Mouse (Mus musculus) ZHBTc4 (cell line): Measurements from ENCODE around the gene Wdr25.

ENCODE experiments used
- DNase-seq: peaks from one replicate; pipeline ENCODE4 v3.0.0-alpha.2; 2011; ENCODE audit warnings: low read depth, low spot score

Gene Wdr25

GRCm38 (mm10) chr12:109058660-109059059 is 165.2 kb downstream of the Wdr25 start:
- no peak for DNase-seq

- peak; percentile 33 for DNase-seq
Measured at GRCm38 (mm10) chr12:109067561-109068135, 174.2 kb downstream of the Wdr25 start.

- DNase-seq = peak; percentile 37
Measured at GRCm38 (mm10) chr12:109068167-109068653, 174.8 kb downstream of the Wdr25 start, which contains the start of gene Begain. Begain (minus strand) TSS chr12:109068217.

- DNase-seq = no peak
Measured at GRCm38 (mm10) chr12:109068738-109069137, 175.3 kb downstream of the Wdr25 start.

- DNase-seq = no peak
Measured at GRCm38 (mm10) chr12:109069751-109070150, 176.3 kb downstream of the Wdr25 start.

GRCm38 (mm10) chr12:109071248-109071647 is 177.8 kb downstream of the Wdr25 start:
- DNase-seq = no peak

- DNase-seq = no peak
Measured at GRCm38 (mm10) chr12:109074106-109074505, 180.7 kb downstream of the Wdr25 start.

GRCm38 (mm10) chr12:109074777-109075285 is 181.4 kb downstream of the Wdr25 start:
- no peak for DNase-seq

GRCm38 (mm10) chr12:109077036-109077435 is 183.6 kb downstream of the Wdr25 start:
- DNase-seq = no peak
